Mouse (Mus musculus): ENCODE measurements around the gene Tnks2. TPM values are rescaled to one million over a fixed set of nuclear protein-coding genes. Genes with fewer than 3 reads are reported as not detected.

Tnks2 gene
- total RNA-seq, 2 experiments from 2014 or later, result 73.8 to 79.6 TPM

DNA sequence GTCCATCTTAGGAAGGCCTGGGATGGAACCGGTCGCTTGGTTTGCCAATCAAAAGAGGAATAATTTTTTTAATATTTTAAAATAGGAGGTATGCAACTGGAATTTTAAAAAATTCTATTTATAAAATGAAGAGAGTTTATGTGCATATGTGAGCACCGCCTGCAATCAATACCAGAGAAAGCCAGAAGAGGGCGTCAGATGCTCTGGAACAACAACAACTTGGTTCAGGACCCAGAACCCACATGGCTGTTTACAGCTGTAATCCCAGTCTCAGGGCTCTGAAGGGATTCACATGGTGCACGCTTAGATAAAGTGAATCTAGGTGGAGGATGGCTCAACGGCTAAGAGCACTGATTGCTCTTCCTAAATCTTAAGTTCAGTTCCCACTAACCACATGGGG lies 49.1 kb downstream of the Tnks2 start:
- no peak for DNase-seq (ENCODE audit: low spot score)
- intact Hi-C loops (cut with DNase I), result loop anchor here (5.0 to 10.0 kb wide), 2 partner anchors 39 to 102 kb away; no protein-coding TSS in a partner anchor

DNA sequence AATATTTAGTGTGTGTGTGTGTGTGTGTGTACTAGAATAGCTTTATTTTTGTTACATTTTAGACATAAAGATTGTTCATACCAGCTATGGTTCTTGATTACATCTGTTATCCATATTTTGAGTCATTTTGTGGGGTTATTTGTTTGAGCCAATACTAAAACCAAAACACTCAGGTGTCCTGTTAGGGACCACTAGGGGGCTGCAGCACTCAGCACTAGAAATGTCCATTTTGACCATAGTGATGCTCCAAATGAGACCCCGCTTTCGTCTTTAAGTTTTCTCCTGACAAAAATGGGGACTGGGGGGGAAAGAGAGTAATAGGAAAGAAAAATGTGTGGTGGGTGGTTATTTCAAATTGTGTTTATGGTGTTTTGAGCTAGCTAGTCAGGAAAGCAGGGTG lies 52.3 kb downstream of the Tnks2 start:
- intact Hi-C loops (cut with DNase I), result loop anchor here (10.0 kb wide), 1 partner anchor 98 kb away; no protein-coding TSS in a partner anchor
- DNase-seq (ENCODE audit: low spot score), result no peak

DNA sequence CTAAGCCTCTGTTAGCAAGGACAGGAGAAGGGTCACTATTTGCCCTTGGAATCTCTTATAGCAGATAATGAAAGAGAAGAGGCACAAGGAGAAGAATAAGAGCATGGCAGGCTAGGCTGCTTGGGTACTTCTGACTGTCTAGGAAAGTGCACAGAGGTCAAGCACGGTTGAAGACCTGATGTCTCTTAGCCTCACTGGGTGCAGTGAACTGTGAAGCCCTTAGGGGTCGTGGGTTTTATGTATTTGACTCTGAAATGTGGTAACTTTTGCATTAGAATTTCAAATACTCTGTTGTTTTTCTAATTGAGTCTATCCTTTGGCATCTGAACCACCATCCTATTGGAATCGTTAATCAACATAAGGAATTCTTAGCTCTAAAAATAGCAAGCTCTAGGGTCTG lies 53.7 kb downstream of the Tnks2 start:
- intact Hi-C loops (cut with DNase I), result loop anchor here (10.0 kb wide), 1 partner anchor 97 kb away; no protein-coding TSS in a partner anchor

DNA sequence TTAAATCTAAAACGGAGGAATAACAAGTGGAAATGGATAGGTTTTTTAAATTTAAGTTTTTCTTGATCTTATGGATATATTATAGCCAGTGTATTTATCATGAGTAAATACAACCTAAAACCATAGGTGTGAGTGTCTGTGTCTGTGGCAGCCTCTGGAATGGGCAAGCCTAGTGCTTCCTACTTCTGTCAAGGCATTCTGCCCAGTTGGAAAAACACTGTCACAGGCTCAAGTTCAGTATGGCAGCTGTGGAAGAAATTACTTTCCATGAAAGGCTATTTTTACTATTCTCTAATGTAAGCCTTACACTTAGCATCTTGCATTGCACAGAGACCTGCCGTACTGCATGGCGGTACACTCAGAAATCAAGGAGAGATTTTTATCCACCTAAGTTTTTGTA lies 57.7 kb downstream of the Tnks2 start:
- intact Hi-C loops (cut with DNase I), result loop anchor here (5.0 kb wide), 1 partner anchor 44 kb away; no protein-coding TSS in a partner anchor
- DNase-seq (ENCODE audit: low spot score), result no peak

More for the DNA sequence above, 53.7 kb downstream of the Tnks2 start:
- DNase-seq (ENCODE audit: low spot score), result no peak

DNA sequence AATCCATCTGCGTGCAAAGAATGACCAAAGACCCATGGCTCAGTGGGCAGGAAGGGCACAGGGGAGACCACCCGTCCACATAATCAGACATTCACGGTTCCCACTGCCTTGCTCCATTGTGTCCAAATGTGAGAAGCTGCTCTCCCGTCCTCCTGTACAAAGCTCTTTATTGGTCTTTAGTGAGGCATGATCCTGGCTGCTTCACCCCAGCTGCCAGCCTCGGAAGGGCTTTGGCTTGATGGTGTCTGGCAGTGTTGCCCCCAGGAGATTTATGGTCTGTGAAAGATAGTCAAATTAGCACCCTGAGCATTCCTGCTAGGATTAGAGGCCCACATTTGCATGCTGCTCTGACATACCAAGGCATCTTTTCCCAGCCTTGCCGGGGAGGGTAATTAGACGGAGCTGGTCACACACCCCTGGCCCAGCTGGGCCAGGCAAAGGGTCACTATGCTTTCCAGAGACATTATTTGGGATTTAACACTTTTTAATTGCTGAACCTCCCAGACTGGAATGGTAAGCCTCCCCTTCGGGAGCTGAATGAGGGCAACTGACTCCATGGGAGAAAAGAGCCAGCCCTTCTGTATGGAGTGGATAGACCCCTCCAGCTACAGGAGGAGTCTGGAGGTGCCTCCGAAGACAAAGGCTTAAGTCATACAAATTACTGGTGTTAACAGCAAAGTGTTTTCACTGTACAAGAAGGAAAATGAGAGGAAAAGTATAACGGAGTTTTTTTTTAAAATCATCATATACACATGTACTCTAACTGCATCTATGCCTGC lies 62.9 kb downstream of the Tnks2 start:
- no peak for DNase-seq (ENCODE audit: low spot score)
- intact Hi-C loops (cut with DNase I), result no loop called here

DNA sequence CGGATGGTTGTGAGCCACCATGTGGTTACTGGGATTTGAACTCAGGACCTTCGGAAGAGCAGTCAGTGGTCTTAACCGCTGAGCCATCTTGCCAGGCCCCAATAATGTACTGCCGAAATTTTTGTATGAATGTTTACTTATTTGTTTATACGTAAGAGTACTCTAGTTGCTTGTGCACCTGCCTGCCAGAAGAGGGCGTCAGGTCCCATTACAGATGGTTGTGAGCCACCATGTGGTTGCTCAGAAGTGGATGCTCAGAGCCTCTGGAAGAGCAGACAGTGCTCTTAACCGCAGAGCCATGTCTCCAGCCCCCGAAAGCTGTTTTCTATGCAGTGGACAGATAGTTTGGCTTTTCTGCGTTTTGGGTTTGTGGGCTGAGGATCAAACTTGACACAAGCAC lies 63.7 kb downstream of the Tnks2 start:
- intact Hi-C loops (cut with DNase I), result no loop called here
- DNase-seq (ENCODE audit: low spot score), result no peak

DNA sequence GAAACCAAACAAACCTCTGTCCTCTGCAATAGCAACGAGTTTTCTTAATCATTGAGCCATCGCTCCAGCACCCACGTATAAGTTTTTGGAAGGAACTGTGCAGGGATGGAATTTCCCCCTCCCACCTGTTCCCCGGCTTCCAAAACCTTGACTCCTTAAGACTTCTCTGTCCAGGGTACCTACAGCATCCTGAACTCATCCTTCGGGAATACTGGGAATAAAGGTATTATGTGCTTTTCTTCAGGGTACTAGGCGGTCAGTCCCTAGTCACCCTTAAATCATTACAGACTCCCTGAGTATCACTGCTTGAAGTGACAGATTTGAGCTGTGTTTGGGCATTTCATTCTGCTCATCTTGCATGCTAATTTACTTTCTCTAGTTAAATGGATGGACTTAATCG lies 69.3 kb downstream of the Tnks2 start:
- intact Hi-C loops (cut with DNase I), result no loop called here
- no peak for DNase-seq (ENCODE audit: low spot score)

DNA sequence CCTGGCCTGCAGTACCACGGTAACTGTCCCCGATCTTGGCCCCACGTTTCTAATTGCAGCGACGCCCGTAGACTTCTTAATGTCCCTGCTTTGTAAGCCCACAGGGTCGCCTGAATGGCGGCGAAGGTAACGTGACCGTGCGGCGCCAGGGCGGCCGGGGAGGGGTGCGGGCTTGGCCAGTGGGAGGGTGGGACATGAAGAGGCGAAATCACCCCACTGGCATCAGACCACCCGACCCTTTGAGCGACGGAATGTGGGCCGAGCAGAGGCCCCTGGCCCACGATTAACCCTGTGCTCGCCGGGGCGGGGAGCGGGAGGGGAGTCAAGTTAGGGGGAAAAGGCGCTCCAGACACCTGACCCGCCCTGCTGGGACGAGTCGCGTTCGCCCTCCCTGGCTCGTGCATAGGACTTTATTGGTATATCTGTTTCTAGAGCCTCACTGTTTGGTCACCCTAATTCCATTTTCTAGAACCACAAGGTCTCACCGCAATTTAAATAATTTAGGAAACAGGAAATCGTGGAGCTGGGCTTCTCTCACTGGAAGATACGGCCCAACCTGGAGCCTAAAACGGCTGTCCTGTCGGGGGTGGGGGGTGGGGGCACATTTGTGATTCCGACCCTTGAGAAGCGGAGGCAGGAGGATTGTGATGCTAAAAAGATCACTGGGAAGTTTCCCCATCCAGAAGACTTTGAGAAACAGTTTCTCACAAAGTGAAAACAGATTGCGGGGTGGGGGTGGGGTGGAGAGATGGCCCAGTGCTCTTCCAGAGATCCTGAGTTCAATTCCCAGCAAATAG lies 70.4 kb downstream of the Tnks2 start:
- intact Hi-C loops (cut with DNase I), result no loop called here
- DNase-seq (ENCODE audit: low spot score), result no peak

DNA sequence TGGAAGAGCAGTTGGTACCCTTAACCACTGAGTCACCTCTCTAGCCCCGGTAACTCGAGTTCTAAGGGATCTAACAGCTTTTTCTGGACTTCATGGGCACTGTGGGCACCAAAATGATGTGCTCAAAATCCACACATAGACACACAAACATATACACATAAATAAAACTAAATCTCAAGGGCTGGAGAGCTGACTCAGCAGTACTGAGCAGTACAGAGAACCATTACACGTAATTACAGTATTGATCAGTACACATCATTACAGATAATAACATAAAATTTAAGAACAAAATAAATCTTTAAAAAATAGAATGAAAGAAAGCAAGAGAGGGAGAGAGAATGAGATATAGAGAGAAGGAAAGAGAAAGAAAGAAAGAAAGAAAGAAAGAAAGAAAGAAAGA lies 75.1 kb downstream of the Tnks2 start:
- intact Hi-C loops (cut with DNase I), result no loop called here
- DNase-seq (ENCODE audit: low spot score), result no peak

DNA sequence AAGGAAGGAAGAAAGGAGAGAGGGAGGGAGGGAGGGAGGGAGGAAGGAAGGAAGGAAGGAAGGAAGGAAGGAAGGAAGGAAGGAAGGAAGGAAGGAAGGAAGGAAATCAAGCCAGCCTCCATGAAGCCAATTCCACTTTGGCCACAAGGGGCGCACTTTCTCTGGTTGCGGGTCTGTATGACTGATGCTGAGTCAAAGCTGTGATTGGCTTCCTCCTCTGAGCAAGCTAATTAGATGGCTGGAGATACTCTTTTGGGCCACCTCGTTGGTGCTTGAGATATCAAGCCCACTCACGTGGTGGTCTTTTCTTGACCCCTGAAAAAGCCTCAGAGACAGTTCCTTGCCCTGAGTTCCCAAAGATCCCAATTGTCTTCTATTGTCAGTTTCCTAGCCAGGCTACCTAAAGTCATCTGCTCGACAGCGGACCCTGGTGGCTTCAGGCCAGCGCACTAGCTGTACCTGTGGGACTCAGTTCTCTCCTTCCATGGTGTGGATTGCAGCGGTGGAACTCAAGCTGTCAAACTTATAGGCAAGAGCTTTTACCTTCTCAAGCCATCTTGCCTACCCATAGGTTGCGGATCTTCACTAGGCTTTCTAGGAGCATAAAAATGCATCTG lies 75.8 kb downstream of the Tnks2 start:
- intact Hi-C loops (cut with DNase I), result no loop called here
- no peak for DNase-seq (ENCODE audit: low spot score)

DNA sequence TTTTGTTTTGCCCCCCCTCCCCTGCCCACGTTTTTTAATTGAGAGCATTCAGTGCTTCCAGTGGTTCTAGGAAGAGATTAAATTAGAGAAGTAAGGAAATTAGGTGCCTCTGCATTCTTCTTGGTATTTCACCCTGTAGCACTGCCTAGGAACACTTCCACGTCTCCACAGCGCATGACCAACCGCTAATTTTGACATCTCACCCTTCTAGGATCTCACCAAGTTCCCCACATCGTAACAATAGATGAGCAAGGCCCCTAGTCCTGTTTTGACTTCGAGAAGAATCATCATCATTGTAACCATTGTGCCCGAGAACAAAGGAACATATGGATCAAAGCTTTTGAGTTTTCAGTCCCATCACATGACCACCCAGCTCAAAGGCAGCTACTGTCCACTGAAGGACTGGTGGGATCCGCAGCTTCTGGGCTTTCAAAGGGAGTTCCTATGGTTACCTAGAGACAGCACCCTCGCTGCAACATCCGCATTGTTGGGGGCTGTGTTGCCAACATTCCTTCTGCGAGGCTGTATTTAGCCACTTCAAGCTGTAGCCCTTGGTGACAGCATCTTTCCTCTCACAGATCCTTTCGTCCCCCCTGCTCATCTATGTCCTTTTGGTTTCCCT lies 76.5 kb downstream of the Tnks2 start:
- intact Hi-C loops (cut with DNase I), result no loop called here
- no peak for DNase-seq (ENCODE audit: low spot score)

DNA sequence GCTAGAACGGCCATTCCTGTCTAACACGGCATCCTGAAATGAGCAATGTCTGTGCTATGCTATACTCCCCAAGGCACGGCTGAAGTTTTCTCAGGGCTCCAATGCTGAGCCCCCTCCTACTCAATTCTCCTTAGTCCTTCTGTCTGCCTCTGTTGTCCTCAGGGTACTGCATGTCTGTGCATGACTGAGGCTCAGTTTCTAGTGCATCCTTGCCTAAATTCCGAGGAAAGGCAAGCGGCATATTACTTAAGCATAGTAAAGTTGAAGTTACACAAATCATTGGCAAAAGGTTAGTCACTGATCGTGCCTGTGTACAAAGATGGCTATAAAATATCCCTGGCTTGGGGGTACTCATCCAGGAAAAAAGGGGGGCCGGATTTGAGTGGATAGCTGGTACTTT lies 79.0 kb downstream of the Tnks2 start:
- DNase-seq (ENCODE audit: low spot score), result no peak
- intact Hi-C loops (cut with DNase I), result no loop called here

DNA sequence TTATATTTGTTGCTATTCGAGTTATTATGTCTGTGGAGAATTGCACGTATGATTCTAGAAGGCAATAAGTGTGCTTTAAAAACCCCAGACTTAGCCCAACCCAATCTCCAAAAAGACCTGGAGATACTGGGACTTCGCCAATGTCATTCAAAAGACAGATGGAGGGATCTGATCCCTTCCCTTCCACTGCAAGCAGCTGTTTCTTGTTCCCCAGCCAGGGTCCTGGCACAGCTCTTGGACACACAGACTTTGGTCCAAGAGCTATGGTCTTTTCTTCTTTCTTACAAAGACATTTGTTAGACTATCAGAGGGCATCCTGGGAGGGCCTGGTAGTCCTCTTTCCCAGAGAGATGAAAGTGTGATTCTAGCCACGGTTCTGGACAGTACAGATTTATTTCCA lies 82.2 kb downstream of the Tnks2 start:
- intact Hi-C loops (cut with DNase I), result loop anchor here (1.0 to 5.0 kb wide), 2 partner anchors 291 to 460 kb away; partner anchors contain the start of genes Cpeb3, Kif11 and March5
- no peak for DNase-seq (ENCODE audit: low spot score)

DNA sequence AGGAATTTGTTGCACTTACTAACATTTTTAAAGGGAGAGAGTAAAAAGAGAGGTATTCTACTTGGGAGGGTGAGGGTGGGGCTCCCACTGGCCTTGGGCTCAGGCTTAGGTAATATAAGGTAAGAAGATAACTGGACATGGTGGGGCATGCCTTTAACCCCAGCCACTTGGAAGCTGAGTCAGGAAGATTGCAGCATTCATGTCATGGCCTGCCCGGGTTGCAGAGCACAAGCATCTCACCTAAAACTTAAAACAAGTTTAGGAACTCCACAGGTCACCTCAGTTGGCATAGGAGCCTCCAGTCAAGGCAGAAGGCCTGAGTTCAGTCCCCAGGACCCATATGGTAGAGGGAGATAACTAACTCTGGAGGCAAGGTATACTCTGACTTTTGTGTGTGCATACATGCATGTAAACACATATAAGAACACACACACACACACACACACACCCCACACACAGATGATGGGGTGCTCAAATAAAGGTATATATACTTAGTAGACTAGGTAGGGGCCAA lies 82.9 kb downstream of the Tnks2 start:
- intact Hi-C loops (cut with DNase I), result loop anchor here (1.0 to 5.0 kb wide), 2 partner anchors 290 to 459 kb away; partner anchors contain the start of genes Cpeb3, Kif11 and March5
- DNase-seq (ENCODE audit: low spot score), result no peak

DNA sequence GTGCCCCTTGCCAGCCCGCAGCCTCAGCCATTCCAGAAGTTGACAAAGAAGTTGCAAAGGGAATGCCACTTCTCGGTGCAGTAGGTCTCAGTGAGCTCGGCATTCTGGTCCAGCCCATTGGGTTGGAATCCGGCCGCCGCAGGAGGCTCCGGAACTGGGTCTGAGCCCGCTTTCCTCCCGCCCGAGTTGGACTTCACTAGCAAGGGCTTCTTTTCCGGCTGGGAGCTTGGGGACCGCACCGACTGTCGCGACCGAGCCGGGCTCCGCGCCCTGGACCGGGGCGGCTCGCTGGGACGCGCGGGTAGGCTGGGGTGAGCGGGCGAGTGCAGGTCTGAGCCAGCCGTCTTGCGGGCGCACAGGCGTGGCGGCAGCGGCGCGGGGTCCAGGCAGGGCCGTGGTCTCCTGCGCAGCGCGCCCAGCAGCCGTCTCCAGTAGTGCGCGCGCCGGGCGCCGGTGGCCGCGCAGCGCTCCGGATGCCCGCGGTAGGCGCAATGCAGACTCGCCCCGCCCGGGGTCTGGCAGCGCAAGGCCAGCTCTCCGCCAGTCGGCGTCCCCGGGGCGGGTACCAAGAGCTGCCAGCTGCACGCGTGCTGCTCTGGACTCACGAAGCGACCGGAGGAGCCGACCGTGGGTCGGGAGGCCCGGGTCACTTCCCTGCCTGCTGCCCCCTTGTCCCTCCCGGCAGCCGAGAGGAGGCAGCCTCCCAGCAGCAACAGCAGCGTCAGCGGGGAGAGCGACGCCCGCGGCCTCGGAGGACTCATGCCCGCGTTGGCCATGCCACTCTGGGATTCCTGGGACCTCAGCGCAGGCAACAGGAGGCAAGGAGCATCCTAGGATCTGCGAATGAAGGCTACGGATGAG lies 84.6 kb downstream of the Tnks2 start:
- intact Hi-C loops (cut with DNase I), result loop anchor here (5.0 kb wide), 1 partner anchor 289 kb away; the partner anchor contains the start of genes Cpeb3 and March5
- DNase-seq (ENCODE audit: low spot score), result peak; percentile 62

DNA sequence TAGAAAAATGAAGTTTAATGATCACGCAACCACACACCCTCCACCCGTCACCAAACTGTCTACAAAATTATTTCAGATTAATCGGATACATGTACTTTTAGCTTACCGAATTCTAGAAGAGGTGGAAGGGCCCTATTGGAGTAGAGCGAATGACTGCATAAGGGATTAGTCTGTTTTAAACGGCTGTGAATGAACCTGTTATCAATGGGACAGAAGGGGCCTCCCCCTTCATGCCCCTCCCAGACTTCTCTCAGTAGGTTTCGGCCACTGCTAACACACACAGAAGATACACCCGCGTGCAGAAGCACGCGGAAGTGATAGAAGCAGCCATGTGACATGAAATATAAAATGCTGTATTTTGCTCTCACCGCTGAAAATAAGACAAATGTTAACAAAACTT lies 85.4 kb downstream of the Tnks2 start, which contains the start of gene Fgfbp3:
Gene Fgfbp3 (minus strand): TSS at position 150 of the 400 bp plus-strand sequence.
- no peak for DNase-seq (ENCODE audit: low spot score)
- intact Hi-C loops (cut with DNase I), result loop anchor here (5.0 kb wide), 1 partner anchor 288 kb away; the partner anchor contains the start of genes Cpeb3 and March5

DNA sequence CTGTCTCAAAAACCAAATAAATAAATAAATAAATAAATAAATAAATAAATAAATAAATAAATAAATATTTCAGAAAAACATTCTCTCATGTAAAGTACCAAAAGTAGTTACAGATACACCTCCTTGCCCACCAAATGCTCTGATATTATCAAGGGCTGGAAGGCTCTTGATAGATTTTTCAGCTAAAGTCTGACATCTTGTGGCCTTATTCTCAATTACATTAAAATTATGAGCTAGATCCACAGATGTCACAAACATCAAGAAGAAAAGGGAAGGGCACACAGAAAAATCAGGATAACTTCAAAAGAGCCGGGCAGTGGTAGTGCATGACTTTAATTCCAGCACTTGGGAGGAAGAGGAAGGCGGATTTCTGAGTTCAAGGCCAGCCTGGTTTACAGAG lies 88.0 kb downstream of the Tnks2 start:
- intact Hi-C loops (cut with DNase I), result loop anchor here (5.0 kb wide), 1 partner anchor 40 kb away; no protein-coding TSS in a partner anchor
- no peak for DNase-seq (ENCODE audit: low spot score)

DNA sequence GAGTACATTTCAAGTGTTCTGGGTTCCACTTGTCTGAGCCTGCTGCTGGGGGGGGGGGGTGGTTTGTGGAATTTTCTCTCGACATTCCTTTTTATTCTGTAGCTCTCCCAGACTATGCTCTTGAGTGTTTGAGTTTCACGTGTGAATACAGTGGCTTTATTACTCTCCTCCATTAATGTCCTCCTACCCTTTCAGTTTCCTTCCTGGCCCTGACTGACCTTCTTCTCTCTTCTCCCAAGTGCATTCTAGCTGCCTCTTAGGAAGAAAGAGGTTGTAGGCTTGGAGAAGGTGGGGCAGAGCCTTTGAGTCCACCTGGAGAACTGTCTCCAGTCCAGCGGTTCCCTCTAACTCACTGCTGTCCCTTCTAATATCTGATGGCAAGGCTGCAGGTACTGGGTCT lies 88.9 kb downstream of the Tnks2 start:
- DNase-seq (ENCODE audit: low spot score), result no peak
- intact Hi-C loops (cut with DNase I), result loop anchor here (5.0 kb wide), 1 partner anchor 41 kb away; no protein-coding TSS in a partner anchor

All from heart, postnatal 25 days (tissue).